Mouse (Mus musculus): ENCODE results near the gene Cpvl.

DNA sequence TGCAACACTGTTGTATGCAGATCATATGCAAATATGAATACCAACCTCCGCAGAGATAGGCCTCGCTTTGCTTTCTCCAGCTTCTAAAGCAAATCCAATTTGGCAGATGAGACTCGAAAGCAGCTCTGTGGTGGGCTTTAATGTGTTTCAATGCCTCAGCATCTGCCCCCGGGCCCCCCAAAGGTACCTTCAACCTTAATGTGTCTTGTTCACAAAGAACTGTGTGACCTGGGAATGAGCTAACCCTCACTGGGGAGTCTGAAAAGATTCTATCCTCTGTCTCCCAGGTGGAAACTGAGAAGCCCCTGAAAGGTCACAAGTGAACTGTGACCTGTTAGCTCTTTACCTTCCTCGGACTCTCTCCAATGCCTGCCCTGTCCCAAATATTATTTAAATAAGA lies 11.9 kb downstream of the Cpvl start:
- no peak for TF ChIP-seq POLR2A (IDR thresholded peaks at IDR 0.05; ENCODE audit: low read depth, low read length)
- no peak for TF ChIP-seq CTCF (conservative IDR thresholded peaks at IDR 0.05; ENCODE audit: insufficient read depth, insufficient read length, low read depth, low read length)
